31 mouse cellular contexts compared by ENCODE assay signal in the genomic region with DNA sequence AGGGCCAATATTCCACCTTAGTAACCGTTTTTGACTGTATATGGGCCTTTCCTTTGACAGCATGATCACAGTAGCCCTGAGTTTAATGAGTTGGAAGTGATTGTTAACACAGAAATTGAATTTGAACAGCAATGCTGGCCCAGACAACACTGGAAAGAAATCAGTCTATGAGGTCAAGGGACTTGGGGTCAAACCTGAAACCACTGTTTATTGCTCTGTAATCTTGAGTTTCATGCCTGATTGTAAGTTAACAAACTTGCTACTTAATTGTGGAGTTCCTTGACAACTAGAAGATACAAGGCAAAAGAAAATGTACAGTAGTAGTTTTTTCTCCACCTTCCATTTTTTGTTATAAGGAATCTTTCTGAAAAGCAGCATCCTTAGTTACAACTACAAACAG.
"Had no signal": no experiment of that assay in that cellular context is flagged by ENCODE, and none has a peak within 500 bp of the region (broad histone marks: within the 10 kb centered on the region; RNA-seq: fewer than 3 reads in every experiment).

No protein-coding gene starts in this region.

- H3K27me3 ChIP-seq: limb, embryonic 12.5 days; limb, embryonic 13.5 days; limb, embryonic 15.5 days; liver, embryonic 12.5 days; liver, embryonic 13.5 days; liver, embryonic 15.5 days; lung, embryonic 15.5 days; megakaryocyte, embryonic 14.5 days; midbrain, embryonic 12.5 days; midbrain, embryonic 13.5 days; midbrain, embryonic 15.5 days had no signal

- H3K4me3 ChIP-seq: left cerebral cortex, adult 2 months; limb, embryonic 10.5 days; limb, embryonic 12.5 days; limb, embryonic 13.5 days; limb, embryonic 15.5 days; liver, embryonic 12.5 days; liver, embryonic 13.5 days; liver, embryonic 15.5 days; lung, embryonic 15.5 days; megakaryocyte, embryonic 14.5 days; midbrain, embryonic 10.5 days; midbrain, embryonic 12.5 days; midbrain, embryonic 13.5 days; midbrain, embryonic 15.5 days; myocyte had no signal

- H3K36me3 ChIP-seq: limb, embryonic 10.5 days; limb, embryonic 12.5 days; limb, embryonic 13.5 days; limb, embryonic 15.5 days; liver, embryonic 12.5 days; liver, embryonic 13.5 days; liver, embryonic 15.5 days; lung, embryonic 15.5 days; midbrain, embryonic 12.5 days; midbrain, embryonic 13.5 days; midbrain, embryonic 15.5 days had no signal

- H3K9me3 ChIP-seq: limb, embryonic 10.5 days; limb, embryonic 12.5 days; limb, embryonic 13.5 days; limb, embryonic 15.5 days; liver, embryonic 12.5 days; liver, embryonic 13.5 days; liver, embryonic 15.5 days; lung, embryonic 15.5 days; megakaryocyte, embryonic 14.5 days; midbrain, embryonic 10.5 days; midbrain, embryonic 12.5 days; midbrain, embryonic 13.5 days; midbrain, embryonic 15.5 days had no signal

- ATAC-seq: liver, embryonic 12.5 days; liver, postnatal 0 days; lung, postnatal 0 days; midbrain, embryonic 13.5 days; midbrain, embryonic 15.5 days; midbrain, embryonic 16.5 days had no signal

- H3K27ac ChIP-seq: left cerebral cortex, adult 2 months; limb, embryonic 10.5 days; limb, embryonic 12.5 days; limb, embryonic 13.5 days; limb, embryonic 15.5 days; liver, embryonic 12.5 days; liver, embryonic 13.5 days; liver, embryonic 14.5 days; liver, embryonic 15.5 days; lung, embryonic 15.5 days; macrophage; midbrain, embryonic 10.5 days; midbrain, embryonic 12.5 days; midbrain, embryonic 13.5 days; midbrain, embryonic 15.5 days had no signal

- H3K9ac ChIP-seq: limb, embryonic 12.5 days; limb, embryonic 13.5 days; limb, embryonic 15.5 days; liver, embryonic 12.5 days; liver, embryonic 13.5 days; liver, embryonic 14.5 days; liver, embryonic 15.5 days; liver, postnatal 0 days; lung, embryonic 14.5 days; lung, embryonic 15.5 days; midbrain, embryonic 12.5 days; midbrain, embryonic 13.5 days; midbrain, embryonic 15.5 days had no signal

- H3K4me2 ChIP-seq: limb, embryonic 12.5 days; limb, embryonic 13.5 days; limb, embryonic 15.5 days; liver, embryonic 11.5 days; liver, embryonic 12.5 days; liver, embryonic 13.5 days; liver, embryonic 15.5 days; lung, embryonic 14.5 days; lung, embryonic 15.5 days; midbrain, embryonic 11.5 days; midbrain, embryonic 12.5 days; midbrain, embryonic 13.5 days; midbrain, embryonic 15.5 days had no signal

- H3K4me1 ChIP-seq: limb, embryonic 10.5 days; limb, embryonic 12.5 days; limb, embryonic 13.5 days; limb, embryonic 15.5 days; liver, embryonic 12.5 days; liver, embryonic 13.5 days; liver, embryonic 15.5 days; lung, embryonic 15.5 days; midbrain, embryonic 10.5 days; midbrain, embryonic 12.5 days; midbrain, embryonic 13.5 days; midbrain, embryonic 15.5 days had no signal

- DNase-seq: left cerebral cortex, postnatal 4 days; liver, embryonic 13.5 days; liver, postnatal 0 days; lung, adult 18-20 months; lung, adult 2 months; lung, embryonic 14.5 days; lung, postnatal 10 days; lung, postnatal 14 days; lung, postnatal 36 days; lung, postnatal 4 days; midbrain, embryonic 14.5 days had no signal
